In the genomic region with DNA sequence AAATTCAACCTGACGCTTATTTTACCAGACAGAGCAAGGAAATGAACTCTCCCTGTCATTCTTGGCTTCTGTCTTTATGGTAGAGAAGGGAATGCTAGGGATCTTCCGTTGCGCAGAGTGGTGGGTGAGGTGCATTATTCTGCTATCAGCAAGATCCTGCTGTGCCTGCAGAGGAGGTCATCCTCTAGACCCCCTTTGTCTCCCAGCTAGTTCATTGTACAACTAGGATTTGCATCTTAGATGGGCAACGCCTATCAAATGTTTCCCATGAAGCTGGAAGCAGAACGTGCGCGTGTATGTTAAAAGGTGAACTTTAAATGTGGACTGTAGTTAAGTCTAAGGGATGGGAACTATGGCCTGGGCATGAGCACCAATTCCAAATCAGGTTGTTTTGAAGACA, we compare ENCODE assay signal across 9 mouse cellular contexts. TPM values are rescaled to one million over a fixed set of nuclear protein-coding genes. Genes with fewer than 3 reads are reported as not detected.
A peak's percentile ranks its signal among the peaks of the same experiment; 100 is the strongest.
DNase-seq lines count a peak whose midpoint lies in the region; ATAC-seq lines count a peak whose summit lies in the region.
"Had no signal": no experiment of that assay in that cellular context is flagged by ENCODE, and none has a peak within 500 bp of the region (broad histone marks: within the 10 kb centered on the region; RNA-seq: fewer than 3 reads in every experiment).

No protein-coding gene starts in this region.

- no peaks in the 10 kb centered on the region for H3K27me3 ChIP-seq in forebrain, embryonic 13.5 days
- no peaks in the 10 kb centered on the region for H3K27me3 ChIP-seq in forebrain, embryonic 11.5 days (ENCODE audit: control insufficient read depth, insufficient read depth, low read length)
- no peaks in the 10 kb centered on the region; the same call in 1 of the 2 replicates for H3K27me3 ChIP-seq in lung, embryonic 15.5 days
- peaks cover 16% of the 10 kb centered on the region; the same call in 1 of the 2 replicates for H3K27me3 ChIP-seq in midbrain, embryonic 10.5 days (ENCODE audit: low read depth, poor library complexity, severe bottlenecking)

- no peaks in the 10 kb centered on the region for H3K9me3 ChIP-seq in forebrain, embryonic 13.5 days (replicated peaks)
- no peaks in the 10 kb centered on the region for H3K9me3 ChIP-seq in forebrain, embryonic 11.5 days (ENCODE audit: control insufficient read depth, low read length)
- no peaks in the 10 kb centered on the region for H3K9me3 ChIP-seq in lung, embryonic 15.5 days
- H3K9me3 ChIP-seq in midbrain, embryonic 10.5 days (replicated peaks), result no peaks in the 10 kb centered on the region

- no peak overlapping the region for H3K9ac ChIP-seq in forebrain, embryonic 13.5 days
- H3K9ac ChIP-seq in forebrain, embryonic 11.5 days (ENCODE audit: low read length), result no peak overlapping the region
- H3K9ac ChIP-seq in lung, embryonic 15.5 days, result no peak overlapping the region

- peaks cover 24% of the 10 kb centered on the region for H3K4me1 ChIP-seq in forebrain, embryonic 13.5 days
- peaks cover 8% of the 10 kb centered on the region for H3K4me1 ChIP-seq in forebrain, embryonic 11.5 days (replicated peaks; ENCODE audit: control insufficient read depth, insufficient read depth, low read length)
- H3K4me1 ChIP-seq in lung, embryonic 15.5 days, result peaks cover 8% of the 10 kb centered on the region
- H3K4me1 ChIP-seq in midbrain, embryonic 10.5 days, result peaks cover 48% of the 10 kb centered on the region

- H3K27ac ChIP-seq in forebrain, embryonic 13.5 days, result no peak overlapping the region
- H3K27ac ChIP-seq in forebrain, embryonic 11.5 days (ENCODE audit: low read depth, low read length), result no peak overlapping the region
- no peak overlapping the region for H3K27ac ChIP-seq in lung, embryonic 15.5 days
- peak overlapping the region; percentile 89 for H3K27ac ChIP-seq in midbrain, embryonic 10.5 days (replicated peaks)

- H3K4me3 ChIP-seq in forebrain, embryonic 13.5 days, result no peak overlapping the region
- H3K4me3 ChIP-seq in forebrain, embryonic 11.5 days (ENCODE audit: low read depth, low read length), result no peak overlapping the region
- H3K4me3 ChIP-seq in lung, embryonic 15.5 days, result no peak overlapping the region
- 0 out of 2 replicates have a peak overlapping the region, but pooled peaks have one; percentile 68 for H3K4me3 ChIP-seq in midbrain, embryonic 10.5 days

- WGBS in forebrain, embryonic 13.5 days, result 58% methylated on average over 7 of the region's 7 CpGs
- WGBS in forebrain, embryonic 11.5 days, result 46% methylated on average over 7 of the region's 7 CpGs
- 83% methylated on average over 7 of the region's 7 CpGs for WGBS in lung, embryonic 15.5 days
- 53% methylated on average over 7 of the region's 7 CpGs for WGBS in midbrain, embryonic 10.5 days

- no peak for DNase-seq in forebrain, embryonic 11.5 days (ENCODE audit: low spot score)
- DNase-seq in lung, postnatal 4 days, result no peak
- no peak for DNase-seq in midbrain, embryonic 10.5 days (ENCODE audit: low spot score)
- DNase-seq in adrenal gland, adult 8-10 months, result no peak
- DNase-seq in layer of hippocampus, postnatal 10 days (ENCODE audit: low spot score in 2 of 2), result no peak
- DNase-seq in urinary bladder, postnatal 14 days (ENCODE audit: low spot score), result no peak

- H3K36me3 ChIP-seq in forebrain, embryonic 13.5 days (ENCODE audit: poor library complexity, severe bottlenecking), result no peaks in the 10 kb centered on the region
- no peaks in the 10 kb centered on the region for H3K36me3 ChIP-seq in forebrain, embryonic 11.5 days (ENCODE audit: control insufficient read depth, insufficient read depth, low read length)
- H3K36me3 ChIP-seq in lung, embryonic 15.5 days, result no peaks in the 10 kb centered on the region
- peaks cover 12% of the 10 kb centered on the region; the same call in 1 of the 2 replicates for H3K36me3 ChIP-seq in midbrain, embryonic 10.5 days

- no peak for ATAC-seq in forebrain, embryonic 13.5 days
- no peak for ATAC-seq in forebrain, embryonic 11.5 days (replicated peaks; ENCODE audit: low FRiP score)
- ATAC-seq in lung, embryonic 15.5 days (ENCODE audit: borderline replicate concordance, extremely low read depth, low FRiP score, low TSS enrichment), result no peak

- peak overlapping the region; percentile 74 for H3K4me2 ChIP-seq in forebrain, embryonic 13.5 days
- H3K4me2 ChIP-seq in forebrain, embryonic 11.5 days (ENCODE audit: low read depth, low read length, severe bottlenecking), result no peak overlapping the region
- peak overlapping the region; percentile 88 for H3K4me2 ChIP-seq in lung, embryonic 15.5 days

RNA-seq across cellular contexts. Expression of a gene that starts 0.7 kb away (rescaled TPM):
- polyA plus RNA-seq in forebrain, embryonic 13.5 days (2015; fragmentation: Nextera tagmentation; extraction: Ambion mirVana), result 61.9 and 66.5 TPM in 2 replicates
- polyA plus RNA-seq in forebrain, embryonic 11.5 days (2014; fragmentation: Nextera tagmentation; extraction: Ambion mirVana), result 56.1 and 58.3 TPM in 2 replicates
- polyA plus RNA-seq in lung, embryonic 15.5 days (2015; fragmentation: Nextera tagmentation; extraction: Ambion mirVana), result 149 and 153 TPM in 2 replicates
- polyA plus RNA-seq in midbrain, embryonic 10.5 days (2016; fragmentation: Nextera tagmentation; extraction: Ambion mirVana), result 48.9 and 81.8 TPM in 2 replicates
- 10 to 100 TPM; 41.5 to 51.0 (median 42.6) TPM for total RNA-seq in adrenal gland, adult 8-10 months (2022)
- total RNA-seq in layer of hippocampus, postnatal 10 days (2021), result 100 to 1,000 TPM; 134 to 138 TPM
- total RNA-seq: MEL had no signal
